Mouse (Mus musculus): Measurements from ENCODE around the gene Trpm6. TPM values are rescaled to one million over a fixed set of nuclear protein-coding genes. Genes with fewer than 3 reads are reported as not detected.

Gene Trpm6
- polyA plus RNA-seq (2017; shearing (Covaris generic)): 1 to 10 TPM in 1 of 2 experiments, under 1 TPM in 1; 0.51 to 6.5 TPM

GRCm38 (mm10) chr19:18749598-18750339 is at the start of gene Trpm6:
Gene Trpm6 (plus strand): TSS chr19:18749983.

GRCm38 (mm10) chr19:18712866-18713300 is 36.9 kb upstream of the Trpm6 start, which contains the start of gene D030056L22Rik:
Gene D030056L22Rik (plus strand): TSS chr19:18713193.

Other genes with a start within 250 kb of the Trpm6 start
- 100 to 1,000 TPM; 129 to 189 TPM for gene Ostf1, start 118.2 kb upstream of the Trpm6 start, polyA plus RNA-seq (2017; shearing (Covaris generic))
- gene Nmrk1, start 118.0 kb upstream of the Trpm6 start, polyA plus RNA-seq (2017; shearing (Covaris generic)): 10 to 100 TPM in 1 of 2 experiments, 1 to 10 TPM in 1; 7.1 to 12.0 TPM
- 10 to 100 TPM; 16.1 to 21.6 TPM for gene Carnmt1, start 79.2 kb upstream of the Trpm6 start, polyA plus RNA-seq (2017; shearing (Covaris generic))
- 10 to 100 TPM; 30.1 to 39.8 TPM for gene D030056L22Rik, start 36.8 kb upstream of the Trpm6 start, polyA plus RNA-seq (2017; shearing (Covaris generic))